Mouse (Mus musculus) liver, postnatal 0 days (tissue): Measurements from ENCODE around the gene Mef2c.

ENCODE experiments used
- CTCF ChIP-seq: sonication (generic); IDR thresholded peaks from 2 replicates; pipeline ENCODE4 v1.5.1; 2016; ENCODE audit warnings: antibody characterized with exemption, low read depth
- EP300 ChIP-seq: IDR thresholded peaks from 2 replicates; pipeline ENCODE4 v1.6.1; 2016; ENCODE audit warnings: antibody characterized with exemption, low read depth, mild to moderate bottlenecking

GRCm38 (mm10) chr13:83497708-83498107, 6.1 kb upstream of the Mef2c start:
- no peak for TF ChIP-seq EP300
- no peak for TF ChIP-seq CTCF
